Mouse (Mus musculus) neutrophil, adult 83 days (primary cell): ENCODE data around the gene Tarbp2. TPM values are rescaled to one million over a fixed set of nuclear protein-coding genes. Genes with fewer than 3 reads are reported as not detected.

Source experiments
- total RNA-seq, 2 experiments: library from RNA; stranded (reverse); gene quantifications; one replicate each; pipeline ENCODE4 v1.2.4; 2023

The Tarbp2 gene
- 10 to 100 TPM; 18.1 to 18.4 TPM for total RNA-seq

DNA sequence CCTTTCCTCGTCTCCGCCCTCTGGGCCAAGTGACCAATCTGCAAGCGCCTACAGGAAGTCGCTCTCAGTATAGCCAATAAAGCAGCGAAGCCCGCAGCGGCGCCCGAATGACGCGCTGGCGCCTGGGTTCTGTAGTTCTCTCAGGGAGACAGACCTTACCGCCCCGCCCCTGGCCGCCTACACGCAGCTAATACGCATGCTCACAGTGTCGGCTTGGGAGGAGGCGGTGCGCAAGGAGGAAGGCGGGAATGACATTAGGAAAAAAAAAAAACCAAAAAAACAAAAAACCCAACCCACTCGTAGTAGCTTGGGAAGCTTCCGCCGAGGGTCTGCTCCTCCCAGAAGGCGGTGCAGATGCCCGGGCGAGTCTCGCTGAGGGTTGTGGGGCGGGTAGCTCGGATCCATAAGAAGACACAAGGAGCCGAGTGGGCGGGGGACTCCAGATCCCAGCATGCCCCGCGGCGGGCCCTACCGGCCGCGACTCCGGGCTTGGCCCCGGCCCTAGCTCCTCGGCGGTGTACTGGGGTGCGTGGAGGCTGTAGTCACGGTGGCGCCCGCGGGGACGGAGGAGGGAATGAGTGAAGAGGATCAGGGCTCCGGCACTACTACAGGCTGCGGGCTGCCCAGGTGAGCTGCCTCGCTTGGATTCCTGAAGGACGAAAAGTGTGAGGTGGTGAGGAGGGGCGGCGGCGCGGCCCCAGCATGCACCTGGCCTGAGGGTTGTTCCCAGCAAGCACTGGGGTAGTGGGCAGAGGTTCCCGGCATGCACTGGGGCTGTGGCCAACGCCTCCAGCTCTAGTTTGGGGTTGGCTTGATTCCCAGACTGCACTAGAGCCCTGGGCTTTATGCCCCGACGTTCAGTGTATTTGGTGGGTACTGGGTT lies at the start of gene Tarbp2:
TSS of gene Tarbp2 (plus strand) at position 217 of the 883 bp plus-strand sequence.

DNA sequence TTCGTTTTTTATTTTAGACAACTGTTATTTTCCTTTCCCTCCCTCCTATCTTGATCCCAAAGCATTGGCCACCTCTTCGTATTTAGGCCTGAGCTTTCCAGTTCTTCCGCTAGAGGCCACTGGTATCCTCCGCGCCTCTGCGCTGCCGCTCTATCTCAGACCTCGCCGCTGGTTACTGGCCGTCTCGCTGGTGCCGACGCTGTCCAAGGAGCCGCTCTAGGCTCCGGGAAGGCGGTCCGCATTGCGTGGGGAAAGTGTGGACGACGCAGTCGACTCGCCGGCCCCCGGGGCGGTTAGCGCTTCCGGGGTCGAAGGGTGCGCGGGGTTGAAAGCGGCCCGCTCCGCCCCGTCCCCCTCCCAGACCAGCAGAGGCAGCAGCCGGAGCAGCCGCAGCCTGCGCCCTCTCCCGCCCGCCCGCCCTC lies 47.8 kb upstream of the Tarbp2 start, which contains the start of gene Pcbp2:
TSS of gene Pcbp2 (plus strand) at position 357 of the 422 bp plus-strand sequence.

GRCm38 (mm10) chr15:102503447-102503846 lies 14.5 kb upstream of the Tarbp2 start, which contains the start of gene Gm10337:
Gm10337 (plus strand) TSS chr15:102503722.

DNA sequence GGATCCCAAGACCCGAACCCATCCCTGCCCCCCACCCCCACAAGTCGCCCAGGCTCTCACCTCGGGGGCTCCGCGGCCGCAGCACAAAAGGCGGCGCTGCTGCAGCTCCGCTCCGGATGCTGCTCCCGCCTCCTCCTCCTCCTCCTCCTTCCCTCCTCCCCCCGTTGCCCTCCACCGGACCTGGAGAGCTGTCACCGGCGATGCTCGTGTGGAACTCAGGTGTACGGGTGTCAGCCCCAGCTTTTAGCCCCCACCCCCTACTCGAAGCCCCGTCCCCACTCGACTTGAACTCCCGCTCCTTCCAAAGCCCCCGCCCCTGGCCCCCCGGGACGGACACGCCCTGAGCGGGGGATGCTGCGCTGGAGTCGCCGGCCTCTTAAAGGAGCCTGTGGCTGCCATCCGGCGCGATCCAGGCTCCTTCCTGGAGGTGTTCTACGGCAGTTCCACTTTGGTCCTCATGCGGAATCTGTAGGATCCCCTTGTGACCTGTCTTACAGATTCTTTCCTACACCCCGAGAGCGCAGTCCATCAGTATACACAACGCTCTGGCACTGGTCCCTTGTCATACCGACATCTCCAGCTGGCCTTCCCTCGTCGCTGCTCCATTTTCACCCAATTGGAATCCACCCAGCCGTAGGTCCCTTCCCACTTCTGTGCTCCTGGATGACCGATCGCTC lies 1.1 kb upstream of the Tarbp2 start, which contains the start of gene Map3k12:
TSS of gene Map3k12 (minus strand) at position 337 of the 677 bp plus-strand sequence.

GRCm38 (mm10) chr15:102524892-102525485 lies 7.0 kb downstream of the Tarbp2 start, which contains the start of gene Npff:
Npff (minus strand) TSS chr15:102524942.

Other genes with a start within 250 kb of the Tarbp2 start
- gene Gm9918, start 247.6 kb upstream of the Tarbp2 start, total RNA-seq, result not detected
- gene Mfsd5, start 238.7 kb upstream of the Tarbp2 start, total RNA-seq, result 10 to 100 TPM; 34.6 to 35.3 TPM
- 10 to 100 TPM; 46.9 to 47.3 TPM for gene Espl1, start 221.9 kb upstream of the Tarbp2 start, total RNA-seq
- gene Pfdn5, start 192.1 kb upstream of the Tarbp2 start, total RNA-seq, result 100 to 1,000 TPM; 250 to 257 TPM
- 10 to 100 TPM; 33.5 to 38.1 TPM for gene Myg1, start 186.5 kb upstream of the Tarbp2 start, total RNA-seq
- gene Aaas, start 167.4 kb upstream of the Tarbp2 start, total RNA-seq, result 10 to 100 TPM; 34.6 to 43.0 TPM
- under 1 TPM; 0.68 to 0.84 TPM for gene Sp7, start 151.0 kb upstream of the Tarbp2 start, total RNA-seq
- 100 to 1,000 TPM; 108 to 111 TPM for gene Sp1, start 112.0 kb upstream of the Tarbp2 start, total RNA-seq
- 1 to 10 TPM in 1 of 2 experiments, not detected in 1; 2.0 TPM for gene Amhr2, start 72.8 kb upstream of the Tarbp2 start, total RNA-seq
- 100 to 1,000 TPM; 305 to 384 TPM for gene Prr13, start 59.2 kb upstream of the Tarbp2 start, total RNA-seq
- gene Pcbp2, start 47.7 kb upstream of the Tarbp2 start, total RNA-seq, result 100 to 1,000 TPM; 519 to 536 TPM
- 1 to 10 TPM; 4.9 to 5.8 TPM for gene Gm10337, start 14.5 kb upstream of the Tarbp2 start, total RNA-seq
- under 1 TPM; 0.26 to 0.42 TPM for gene Map3k12, start 1.1 kb upstream of the Tarbp2 start, total RNA-seq
- gene Npff, start 6.8 kb downstream of the Tarbp2 start, total RNA-seq, result 1 to 10 TPM; 5.3 to 7.1 TPM
- under 1 TPM in 1 of 2 experiments, not detected in 1; 0.86 TPM for gene Gm28047, start 106.9 kb downstream of the Tarbp2 start, total RNA-seq
- gene Atf7, start 107.3 kb downstream of the Tarbp2 start, total RNA-seq, result 10 to 100 TPM; 69.5 to 74.2 TPM
- gene Atp5g2, start 154.2 kb downstream of the Tarbp2 start, total RNA-seq, result 1 to 10 TPM; 2.3 to 2.8 TPM
- gene Calcoco1, start 204.0 kb downstream of the Tarbp2 start, total RNA-seq, result 10 to 100 TPM; 15.8 to 16.9 TPM